Mouse (Mus musculus) heart, adult 2 months (tissue): ENCODE data around the gene Gtf3c5.

Source experiments
- CTCF ChIP-seq: fragments of 200-600 bp; IDR thresholded peaks from 2 replicates; pipeline ENCODE4 v1.8.1; 2022; ENCODE audit warnings: antibody characterized with exemption, mild to moderate bottlenecking, moderate library complexity
- EP300 ChIP-seq: fragments of 200-500 bp; IDR thresholded peaks from 2 replicates; pipeline ENCODE4 v1.6.1; 2011; ENCODE audit warnings: low read depth, low read length, control low read depth; ENCODE audit not compliant: insufficient read depth
- POLR2A ChIP-seq: fragments of 200-500 bp; IDR thresholded peaks from 2 replicates; pipeline ENCODE4 v1.6.1; 2011; ENCODE audit warnings: mild to moderate bottlenecking, low read depth, low read length, control low read depth; ENCODE audit not compliant: insufficient read depth

DNA sequence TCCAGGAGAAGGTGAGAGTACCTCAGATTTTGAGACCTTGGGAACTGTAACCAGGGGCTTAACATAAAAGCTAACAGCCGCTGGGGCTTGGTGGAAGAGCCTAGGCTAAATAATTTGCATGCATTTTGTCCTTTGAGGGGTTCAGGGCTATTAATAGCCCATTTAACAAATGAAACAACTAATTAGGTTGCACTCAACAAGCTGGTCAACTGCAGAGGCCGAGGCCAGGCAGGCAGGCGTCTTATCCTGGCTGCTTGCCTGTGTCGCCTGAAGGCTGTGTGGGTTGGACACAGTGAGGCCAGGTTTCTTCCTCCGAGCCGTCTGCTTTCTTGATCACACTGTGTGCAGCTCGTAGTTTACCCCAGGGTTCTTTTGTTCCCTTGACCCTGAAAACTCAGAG, 47.9 kb downstream of the Gtf3c5 start:
- no peak for TF ChIP-seq EP300
- no peak for TF ChIP-seq CTCF
- no peak for TF ChIP-seq POLR2A
